Comparison of ENCODE assay signal across 20 mouse cellular contexts in genomic region chr7:122319566-122319965, GRCm38 (mm10). TPM values are rescaled to one million over a fixed set of nuclear protein-coding genes. Genes with fewer than 3 reads are reported as not detected.
DNase-seq lines count a peak whose midpoint lies in the region; TF ChIP-seq lines count a peak whose summit lies in the region.
"Had no signal": no experiment of that assay in that cellular context is flagged by ENCODE, and none has a peak within 500 bp of the region (broad histone marks: within the 10 kb centered on the region; RNA-seq: fewer than 3 reads in every experiment).

No protein-coding gene starts in this region.

- TF ChIP-seq CTCF in C2C12 (IDR thresholded peaks at IDR 0.05; ENCODE audit: control insufficient read depth, insufficient read depth, insufficient read length), result no peak
- TF ChIP-seq CTCF in CH12.LX (conservative IDR thresholded peaks at IDR 0.05 in 1 of 2, IDR thresholded peaks at IDR 0.05 in 1 of 2; ENCODE audit: low read depth in 2 of 2, low read length in 2 of 2), result no peak

- dilution Hi-C loops in CH12.LX (cut with MboI; ENCODE audit: extremely low pct_ligation_motif_present, extremely low pct_unique_long_range_greater_than_20kb, low sequenced_read_pairs), result no loop called here

- no peak overlapping the region for H3K4me2 ChIP-seq in CH12.LX (ENCODE audit: insufficient read depth, low read depth, poor library complexity, severe bottlenecking)
- H3K4me2 ChIP-seq: embryonic facial prominence, embryonic 12.5 days; forebrain, embryonic 13.5 days; forebrain, embryonic 15.5 days had no signal

- no peak overlapping the region for H3ac ChIP-seq in C2C12 (ENCODE audit: control insufficient read depth, insufficient read length, low read depth)

- DNase-seq in CH12.LX (ENCODE audit: extremely low read depth) (peak; percentile 51), ZHBTc4 (ENCODE audit: low read depth, low spot score) (peak; percentile 11)
- DNase-seq in spleen, adult 12 weeks (ENCODE audit: low spot score), result no peak
- DNase-seq in frontal cortex, adult 2 months (ENCODE audit: extremely low spot score in 1 of 2, low spot score in 1 of 2), result no peak
- DNase-seq in adrenal gland, adult 8-10 months, result no peak
- DNase-seq: adrenal gland, adult 2 months; adrenal gland, postnatal 14 days; adrenal gland, postnatal 36 days; cerebellum, adult 11-12 months; cerebellum, adult 2 months; cerebellum, adult 9-10 months; cerebellum, postnatal 10 days; cerebellum, postnatal 25 days; forebrain, postnatal 0 days had no signal

- H3K9me3 ChIP-seq in CH12.LX (replicated peaks; ENCODE audit: low read length), result peaks cover 17% of the 10 kb centered on the region
- H3K9me3 ChIP-seq: embryonic facial prominence, embryonic 10.5 days; embryonic facial prominence, embryonic 12.5 days; forebrain, embryonic 13.5 days; forebrain, embryonic 15.5 days had no signal

- H3K27ac ChIP-seq in CH12.LX (ENCODE audit: insufficient read depth, low read depth), result peak overlapping the region; percentile 99
- H3K27ac ChIP-seq: embryonic facial prominence, embryonic 10.5 days; embryonic facial prominence, embryonic 12.5 days; forebrain, embryonic 13.5 days; forebrain, embryonic 15.5 days had no signal

- TF ChIP-seq RAD21 in CH12.LX (IDR thresholded peaks at IDR 0.05; ENCODE audit: low read depth, low read length), result no peak

- H3K27me3 ChIP-seq in C2C12 (ENCODE audit: control insufficient read depth, insufficient read depth, insufficient read length) (no peaks in the 10 kb centered on the region), CH12.LX (replicated peaks) (no peaks in the 10 kb centered on the region)
- H3K27me3 ChIP-seq: embryonic facial prominence, embryonic 12.5 days; forebrain, embryonic 13.5 days; forebrain, embryonic 15.5 days had no signal

- peaks cover 57 to 92% of the 10 kb centered on the region in 2 experiments for H3K4me1 ChIP-seq in CH12.LX (ENCODE audit: control insufficient read depth in 1 of 2, insufficient read depth in 2 of 2)
- H3K4me1 ChIP-seq: embryonic facial prominence, embryonic 10.5 days; embryonic facial prominence, embryonic 12.5 days; forebrain, embryonic 13.5 days; forebrain, embryonic 15.5 days had no signal

- H3K79me2 ChIP-seq in C2C12 (ENCODE audit: control insufficient read depth, insufficient read depth) (no peaks in the 10 kb centered on the region), CH12.LX (replicated peaks; ENCODE audit: control insufficient read depth, extremely low read depth, insufficient read depth, poor library complexity, severe bottlenecking) (peaks cover 89% of the 10 kb centered on the region)

- TF ChIP-seq POLR2A in CH12.LX (IDR thresholded peaks at IDR 0.05; ENCODE audit: low read depth, low read length), result no peak

- H3K9ac ChIP-seq in CH12.LX (ENCODE audit: insufficient read depth, low read depth), result peak overlapping the region; percentile 59; the same call in 1 of the 2 replicates
- H3K9ac ChIP-seq: embryonic facial prominence, embryonic 12.5 days; forebrain, embryonic 13.5 days; forebrain, embryonic 15.5 days; forebrain, postnatal 0 days had no signal

- no peaks in the 10 kb centered on the region for H3K36me3 ChIP-seq in C2C12 (ENCODE audit: control insufficient read depth, insufficient read depth)
- peaks cover 22 to 62% of the 10 kb centered on the region in 2 experiments for H3K36me3 ChIP-seq in CH12.LX (replicated peaks in 1 of 2; ENCODE audit: control insufficient read depth in 1 of 2, insufficient read depth in 1 of 2, low read length in 1 of 2)
- H3K36me3 ChIP-seq: embryonic facial prominence, embryonic 10.5 days; embryonic facial prominence, embryonic 12.5 days; forebrain, embryonic 15.5 days had no signal

- in situ Hi-C loops in CH12.LX (cut with MboI; ENCODE audit: low pct_ligation_motif_present, low pct_unique_long_range_greater_than_20kb, low sequenced_read_pairs), result no loop called here

- no peak for TF ChIP-seq EP300 in CH12.LX (IDR thresholded peaks at IDR 0.05; ENCODE audit: low read length)

- H3K4me3 ChIP-seq in C2C12 (ENCODE audit: insufficient read depth, poor library complexity, severe bottlenecking), result no peak overlapping the region
- no peak overlapping the region for H3K4me3 ChIP-seq in CH12.LX (replicated peaks in 1 of 3; ENCODE audit: low read depth in 2 of 3, low read length in 2 of 3, poor library complexity in 1 of 3)
- H3K4me3 ChIP-seq: embryonic facial prominence, embryonic 10.5 days; embryonic facial prominence, embryonic 12.5 days; forebrain, embryonic 13.5 days; forebrain, embryonic 15.5 days had no signal

- no peaks in the 10 kb centered on the region for H3K79me3 ChIP-seq in C2C12 (ENCODE audit: low read depth)

TF ChIP-seq in C2C12, 6 proteins besides CTCF, POLR2A, EP300 and RAD21:
- TF ChIP-seq USF1 (IDR thresholded peaks at IDR 0.05; ENCODE audit: low read depth) (peak; percentile 19), FOSL1 (IDR thresholded peaks at IDR 0.05; ENCODE audit: insufficient read depth, low read length, poor library complexity, severe bottlenecking) (no peak)

TF ChIP-seq in CH12.LX, 34 proteins besides CTCF, POLR2A, EP300 and RAD21:
- no peak for TF ChIP-seq SMC3 (IDR thresholded peaks at IDR 0.05; ENCODE audit: low read depth, low read length)
- peak; percentile 76 for TF ChIP-seq MAX (IDR thresholded peaks at IDR 0.05; ENCODE audit: low read length)
- no peak for TF ChIP-seq ZKSCAN1 (IDR thresholded peaks at IDR 0.05; ENCODE audit: borderline replicate concordance, low read depth, low read length)
- TF ChIP-seq BHLHE40 (IDR thresholded peaks at IDR 0.05; ENCODE audit: low read depth, low read length), result peak; percentile 70
- TF ChIP-seq ZNF384 (IDR thresholded peaks at IDR 0.05; ENCODE audit: low read depth, low read length), result no peak
- TF ChIP-seq GABPA (IDR thresholded peaks at IDR 0.05; ENCODE audit: insufficient replicate concordance, low read depth, low read length), result no peak
- TF ChIP-seq PAX5 (IDR thresholded peaks at IDR 0.05; ENCODE audit: low read length), result no peak
- TF ChIP-seq ETS1 (conservative IDR thresholded peaks at IDR 0.05; ENCODE audit: low read depth, low read length), result no peak
- peak; percentile 87 for TF ChIP-seq USF2 (conservative IDR thresholded peaks at IDR 0.05; ENCODE audit: low read depth, low read length)
- TF ChIP-seq MXI1 (IDR thresholded peaks at IDR 0.05; ENCODE audit: low read depth, low read length), result no peak
- no peak for TF ChIP-seq ZMIZ1 (IDR thresholded peaks at IDR 0.05; ENCODE audit: low read depth, low read length)
- no peak for TF ChIP-seq HCFC1 (IDR thresholded peaks at IDR 0.05; ENCODE audit: low read depth, low read length)
- peak; percentile 89 for TF ChIP-seq USF1 (IDR thresholded peaks at IDR 0.05; ENCODE audit: low read depth, low read length)
- TF ChIP-seq MYC (IDR thresholded peaks at IDR 0.05; ENCODE audit: low read depth, low read length), result peak; percentile 55; the same call in 1 of the 2 replicates
- TF ChIP-seq CHD2 (IDR thresholded peaks at IDR 0.05; ENCODE audit: low read length), result no peak
- TF ChIP-seq NELFE (IDR thresholded peaks at IDR 0.05; ENCODE audit: low read depth, low read length), result 0 out of 2 replicates have a peak, but pooled peaks have one; percentile 34

RNA-seq across cellular contexts. Expression of gene Prkcb, which starts 31.0 kb away (rescaled TPM):
- 17.8 TPM for polyA plus RNA-seq in C2C12 (2012; fragmentation: generic; extraction: Trizol)
- total RNA-seq in CH12.LX (2012; rRNA removed), result 270 and 337 TPM in 2 replicates
- 289 and 323 TPM in 2 replicates for total RNA-seq in CH12.LX (2014; rRNA removed)
- polyA plus RNA-seq in CH12.LX (2012; ENCODE audit: insufficient read length, low read depth), result 381 and 463 TPM in 2 replicates
- polyA plus RNA-seq in frontal cortex, adult 2 months (2012; rRNA removed), result 502 and 539 TPM in 2 replicates
- total RNA-seq in adrenal gland, adult 8-10 months (2022), result 10 to 100 TPM; 15.1 to 28.3 (median 21.8) TPM
- total RNA-seq: MEL had no signal

Comparison
In these comparisons a context has a peak if more than half of its experiments do, and no peak if none do; other contexts are left out.
1. DNase-seq: peak in CH12.LX (single experiment) and ZHBTc4 (single experiment); none in spleen, adult 12 weeks (single experiment), frontal cortex, adult 2 months (0 of 2) and adrenal gland, adult 8-10 months (single experiment).
2. RNA of gene Prkcb, which starts 31.0 kb away (polyA plus RNA-seq): 502 to 539 TPM in frontal cortex, adult 2 months and 381 to 463 TPM in CH12.LX; 17.8 TPM in C2C12 (single experiment); every median in the first group is over 10 times any median in the second.